Mouse (Mus musculus): ENCODE measurements around the gene Rnf130. TPM values are rescaled to one million over a fixed set of nuclear protein-coding genes. Genes with fewer than 3 reads are reported as not detected.

Rnf130 gene
- total RNA-seq, 2 experiments from 2014 or later, result 63.4 to 115 TPM

Other genes starting within 250 kb of the Rnf130 start
- gene Gfpt2, start 231.2 kb upstream of the Rnf130 start, total RNA-seq (2014; fragmentation: Nextera tagmentation), result 0.87 and 1.0 TPM in 2 replicates
- gene Gfpt2, start 231.2 kb upstream of the Rnf130 start, total RNA-seq (2017), result 2.3 and 2.9 TPM in 2 replicates
- gene Mapk9, start 178.6 kb upstream of the Rnf130 start, total RNA-seq (2014; fragmentation: Nextera tagmentation), result 107 and 112 TPM in 2 replicates
- 94.5 and 98.9 TPM in 2 replicates for gene Mapk9, start 178.6 kb upstream of the Rnf130 start, total RNA-seq (2017)
- 1.4 and 5.6 TPM in 2 replicates for gene Rasgef1c, start 123.5 kb upstream of the Rnf130 start, total RNA-seq (2014; fragmentation: Nextera tagmentation)
- gene Rasgef1c, start 123.5 kb upstream of the Rnf130 start, total RNA-seq (2017), result 1.2 TPM in 2 replicates
- gene Tbc1d9b, start 106.0 kb downstream of the Rnf130 start, total RNA-seq (2014; fragmentation: Nextera tagmentation), result 40.5 and 62.7 TPM in 2 replicates
- 39.8 and 56.7 TPM in 2 replicates for gene Tbc1d9b, start 106.0 kb downstream of the Rnf130 start, total RNA-seq (2017)
- 10.5 and 15.8 TPM in 2 replicates for gene Mrnip, start 149.1 kb downstream of the Rnf130 start, total RNA-seq (2014; fragmentation: Nextera tagmentation)
- 9.9 and 17.8 TPM in 2 replicates for gene Mrnip, start 149.1 kb downstream of the Rnf130 start, total RNA-seq (2017)
- 69.3 and 129 TPM in 2 replicates for gene Sqstm1, start 185.5 kb downstream of the Rnf130 start, total RNA-seq (2014; fragmentation: Nextera tagmentation)
- gene Sqstm1, start 185.5 kb downstream of the Rnf130 start, total RNA-seq (2017), result 339 and 435 TPM in 2 replicates
- 27.8 and 40.6 TPM in 2 replicates for gene Mgat4b, start 185.5 kb downstream of the Rnf130 start, total RNA-seq (2014; fragmentation: Nextera tagmentation)
- 11.1 and 14.5 TPM in 2 replicates for gene Mgat4b, start 185.5 kb downstream of the Rnf130 start, total RNA-seq (2017)
- 3.1 and 3.4 TPM in 2 replicates for gene Ltc4s, start 213.3 kb downstream of the Rnf130 start, total RNA-seq (2014; fragmentation: Nextera tagmentation)
- gene Ltc4s, start 213.3 kb downstream of the Rnf130 start, total RNA-seq (2017), result 12.7 TPM in 1 of 2 replicates, not detected in the other

All from megakaryocyte-erythroid progenitor cell, adult 5-6 weeks (primary cell).